Mouse (Mus musculus) midbrain, postnatal 0 days (tissue): ENCODE measurements at regions not wholly inside any gene's neighbourhood (a gene's known extent, or its start where the extent isn't known, plus 50 kb on each side); places are given as distances from the start of the nearest gene placed in this dataset.

Experiments
- ATAC-seq: fragments of 200-750 bp; cut with Nextera tagmentation; 2 replicates; pipeline ENCODE4 v1.8.0; 2017; ENCODE audit warnings: moderate number of reproducible peaks, mild to moderate bottlenecking, moderate TSS enrichment, moderate library complexity; ENCODE audit not compliant: low FRiP score
- DNase-seq: peaks from one replicate; pipeline ENCODE4 v3.0.0-alpha.2; 2015; ENCODE audit warnings: low spot score
- H3K27ac ChIP-seq: fragments of 300-500 bp; sonication (generic); 2 replicates; pipeline ENCODE4 v1.5.1; 2014; ENCODE audit warnings: low read depth, mild to moderate bottlenecking, low read length, mixed read lengths
- H3K27me3 ChIP-seq: fragments of 300-500 bp; sonication (generic); 2 replicates; pipeline ENCODE4 v1.6.1; 2014; ENCODE audit warnings: low read length, control low read depth, mixed read lengths; ENCODE audit not compliant: insufficient read depth
- H3K36me3 ChIP-seq: fragments of 300-500 bp; sonication (generic); 2 replicates; pipeline ENCODE4 v1.6.1; 2014; ENCODE audit warnings: low read length, control low read depth, mixed read lengths; ENCODE audit not compliant: insufficient read depth
- H3K4me1 ChIP-seq: fragments of 300-500 bp; sonication (generic); 2 replicates; pipeline ENCODE4 v1.6.1; 2014; ENCODE audit warnings: mild to moderate bottlenecking, control low read depth, antibody characterized with exemption, low read length, mixed read lengths; ENCODE audit not compliant: insufficient read depth
- H3K4me2 ChIP-seq: fragments of 300-500 bp; sonication (generic); 2 replicates; pipeline ENCODE4 v1.6.1; 2014; ENCODE audit warnings: low read depth, mild to moderate bottlenecking, low read length, mixed read lengths; ENCODE audit not compliant: poor library complexity, severe bottlenecking
- H3K4me3 ChIP-seq: fragments of 300-500 bp; sonication (generic); 2 replicates; pipeline ENCODE4 v1.5.1; 2014; ENCODE audit warnings: low read depth, mild to moderate bottlenecking, low read length, moderate library complexity
- H3K9ac ChIP-seq: fragments of 300-500 bp; sonication (generic); replicated peaks from 2 replicates; pipeline ENCODE4 v1.6.1; 2014; ENCODE audit warnings: mild to moderate bottlenecking, low read length, moderate library complexity, mixed read lengths; ENCODE audit not compliant: poor library complexity, severe bottlenecking
- H3K9me3 ChIP-seq: fragments of 300-500 bp; sonication (generic); 2 replicates; pipeline ENCODE4 v1.6.1; 2016; ENCODE audit warnings: low read length, control low read depth
- CTCF ChIP-seq: IDR thresholded peaks from 2 replicates; pipeline ENCODE4 v1.5.1; 2016; ENCODE audit warnings: antibody characterized with exemption, mild to moderate bottlenecking
- whole genome bisulfite sequencing: fragments of 180-500 bp; shearing (Covaris S2); extraction: QIAGEN DNeasy Blood & Tissue Kit; methylation state at CpG from one replicate; pipeline ENCODE4 v1.1.7; 2014; 5-methylcytosine and 5-hydroxymethylcytosine counted together

- Histone ChIP-seq H3K27me3 (no peaks in the 10 kb centered on the region), H3K9me3 (no peaks in the 10 kb centered on the region), H3K4me3 (no peak overlapping the region), H3K4me2 (no peak overlapping the region), H3K36me3 (no peaks in the 10 kb centered on the region), H3K9ac (no peak overlapping the region), H3K27ac (no peak overlapping the region), H3K4me1 (no peaks in the 10 kb centered on the region)
- no peak for DNase-seq
- TF ChIP-seq CTCF = no peak
- ATAC-seq = no peak
Measured at GRCm38 (mm10) chrX:43855901-43856300, 264.9 kb downstream of the Tex13c1 start.

GRCm38 (mm10) chrX:43884890-43885289 is 293.9 kb downstream of the Tex13c1 start:
- peak; percentile 0 for DNase-seq
- Histone ChIP-seq H3K27ac (no peak overlapping the region), H3K4me3 (no peak overlapping the region), H3K27me3 (no peaks in the 10 kb centered on the region), H3K9ac (no peak overlapping the region), H3K9me3 (no peaks in the 10 kb centered on the region), H3K36me3 (no peaks in the 10 kb centered on the region), H3K4me2 (no peak overlapping the region), H3K4me1 (no peaks in the 10 kb centered on the region)
- TF ChIP-seq CTCF = no peak
- 38% methylated on average over 1 of the region's 1 CpGs for WGBS
- ATAC-seq = no peak
